Mouse (Mus musculus) cerebellum, postnatal 36 days (tissue): Measurements from ENCODE around the gene Rrp1.
"Not testable (repeated sequence)": the region's sequence is repeated elsewhere in the genome, so short reads cannot be mapped to it uniquely, and the experiment has no call there.

Source experiments
- DNase-seq, 2 experiments: peaks; one replicate each; pipeline ENCODE4 v3.0.0; 2021 to 2022; ENCODE audit warnings: mixed read lengths in 2 of 2

The Rrp1 gene

GRCm38 (mm10) chr10:78378516-78378915 lies 34.3 kb downstream of the Rrp1 start:
- DNase-seq, result no peak

GRCm38 (mm10) chr10:78372681-78373668 lies 39.9 kb downstream of the Rrp1 start:
- no peak for DNase-seq

GRCm38 (mm10) chr10:78371746-78372145 lies 41.1 kb downstream of the Rrp1 start:
- DNase-seq, result no peak

GRCm38 (mm10) chr10:78367586-78367985 lies 45.3 kb downstream of the Rrp1 start:
- DNase-seq, result no peak

GRCm38 (mm10) chr10:78366851-78367312 lies 46.0 kb downstream of the Rrp1 start:
- DNase-seq, result no peak

- no peak for DNase-seq
Measured at GRCm38 (mm10) chr10:78366195-78366834, 46.5 kb downstream of the Rrp1 start.

- no peak for DNase-seq
Measured at GRCm38 (mm10) chr10:78365555-78365954, 47.3 kb downstream of the Rrp1 start.

GRCm38 (mm10) chr10:78364106-78364505 lies 48.7 kb downstream of the Rrp1 start:
- DNase-seq, result no peak

GRCm38 (mm10) chr10:78363366-78363765 lies 49.5 kb downstream of the Rrp1 start:
- no peak for DNase-seq

- peak; percentile 45 to 48 for DNase-seq
Measured at GRCm38 (mm10) chr10:78361951-78362350, 50.9 kb downstream of the Rrp1 start.

GRCm38 (mm10) chr10:78360290-78360711 lies 52.5 kb downstream of the Rrp1 start:
- DNase-seq, result peak; percentile 76 to 83

- DNase-seq, result not testable (repeated sequence)
Measured at GRCm38 (mm10) chr10:78358999-78359398, 53.8 kb downstream of the Rrp1 start.

- DNase-seq, result no peak
Measured at GRCm38 (mm10) chr10:78358266-78358665, 54.6 kb downstream of the Rrp1 start.

GRCm38 (mm10) chr10:78357742-78358141 lies 55.1 kb downstream of the Rrp1 start:
- no peak for DNase-seq

- DNase-seq, result no peak
Measured at GRCm38 (mm10) chr10:78355931-78356593, 56.8 kb downstream of the Rrp1 start.

- no peak for DNase-seq
Measured at GRCm38 (mm10) chr10:78353196-78353595, 59.6 kb downstream of the Rrp1 start.

GRCm38 (mm10) chr10:78352666-78353030 lies 60.2 kb downstream of the Rrp1 start:
- DNase-seq, result no peak

GRCm38 (mm10) chr10:78351887-78352665 lies 60.8 kb downstream of the Rrp1 start, which contains the start of gene Agpat3:
TSS of gene Agpat3 (minus strand) at chr10:78352489.
- peak; percentile 65 to 72 for DNase-seq

GRCm38 (mm10) chr10:78351564-78351886 lies 61.3 kb downstream of the Rrp1 start:
- DNase-seq, result no peak

GRCm38 (mm10) chr10:78350796-78351556 lies 61.9 kb downstream of the Rrp1 start:
- no peak for DNase-seq
